Mouse (Mus musculus) WW6 (cell line): ENCODE measurements around the gene Slc25a23.
"Not testable (repeated sequence)": the region's sequence is repeated elsewhere in the genome, so short reads cannot be mapped to it uniquely, and the experiment has no call there.

Experiments used
- DNase-seq: peaks from one replicate; pipeline ENCODE4 v3.0.0-alpha.2; 2013; ENCODE audit warnings: low read depth, low spot score

The Slc25a23 gene

DNA sequence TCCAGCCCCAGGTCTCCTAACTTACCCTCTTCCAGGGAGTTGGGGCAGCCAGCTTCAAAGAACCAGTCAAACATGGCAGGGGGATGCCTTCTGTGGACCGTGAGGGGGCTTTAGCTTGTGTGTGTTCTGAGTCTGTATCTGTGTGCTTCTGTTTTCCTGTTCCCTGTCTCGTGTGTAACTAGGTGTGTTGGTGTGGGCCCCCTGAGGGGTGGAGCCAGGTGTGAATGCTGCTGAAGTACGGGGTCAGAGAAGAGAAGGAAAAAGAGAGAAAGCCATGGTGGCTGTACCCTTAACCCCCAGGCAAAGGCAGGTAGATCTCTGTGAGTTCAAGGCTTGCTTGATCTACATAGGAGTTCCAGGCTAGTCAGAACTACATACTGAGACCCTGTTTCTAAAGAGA is 17.3 kb upstream of the Slc25a23 start:
- no peak for DNase-seq

- DNase-seq: peak; percentile 91
Observed at GRCm38 (mm10) chr17:57070699-57071098, 11.0 kb upstream of the Slc25a23 start.

DNA sequence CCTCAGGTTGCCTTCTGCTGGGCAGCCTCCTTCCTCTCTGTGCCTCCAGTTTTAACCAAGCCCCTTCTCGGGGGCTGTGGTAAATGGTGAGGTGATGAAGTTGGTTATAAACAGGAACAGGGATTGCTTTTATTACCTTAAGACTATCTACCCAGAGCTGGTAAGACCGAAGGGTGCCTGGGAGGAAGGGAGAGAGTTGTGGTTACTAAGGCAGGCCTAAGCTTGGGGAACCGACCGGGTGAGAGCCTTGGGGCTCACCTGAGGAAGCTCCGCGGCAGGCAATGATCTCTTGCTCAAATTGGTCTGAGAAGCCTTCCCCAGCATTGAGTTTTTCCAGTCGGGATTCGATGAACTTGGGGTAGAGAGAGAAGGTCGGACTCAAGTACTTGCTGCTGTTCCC is 10.6 kb upstream of the Slc25a23 start:
- no peak for DNase-seq

GRCm38 (mm10) chr17:57066908-57067307 is 7.2 kb upstream of the Slc25a23 start:
- DNase-seq: no peak

DNA sequence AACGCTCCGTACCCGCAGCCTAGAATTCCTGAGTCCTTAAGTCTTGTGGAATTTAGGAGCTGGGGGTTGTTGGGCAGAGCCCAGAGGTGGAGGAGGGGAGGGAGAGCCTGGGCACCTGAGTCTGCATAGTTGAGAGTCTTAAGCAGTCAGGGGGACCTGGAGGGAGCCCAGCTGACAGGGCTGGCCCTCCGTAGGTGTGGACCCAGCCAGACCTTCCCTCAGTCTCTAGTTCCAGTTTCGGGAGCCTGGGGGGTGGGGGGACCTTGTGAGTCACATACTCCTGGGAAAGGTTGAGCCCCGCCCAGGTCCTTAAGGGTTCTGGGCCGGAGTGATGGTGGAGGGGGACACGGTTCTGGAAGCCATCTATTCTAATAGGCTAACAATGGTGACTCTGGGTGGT is 3.4 kb upstream of the Slc25a23 start:
- DNase-seq: no peak

- DNase-seq: no peak
Observed at GRCm38 (mm10) chr17:57062548-57062947, 2.9 kb upstream of the Slc25a23 start.

GRCm38 (mm10) chr17:57062011-57062521 is 2.4 kb upstream of the Slc25a23 start:
- DNase-seq: no peak

- no peak for DNase-seq
Observed at GRCm38 (mm10) chr17:57061069-57061468, 1.4 kb upstream of the Slc25a23 start.

DNA sequence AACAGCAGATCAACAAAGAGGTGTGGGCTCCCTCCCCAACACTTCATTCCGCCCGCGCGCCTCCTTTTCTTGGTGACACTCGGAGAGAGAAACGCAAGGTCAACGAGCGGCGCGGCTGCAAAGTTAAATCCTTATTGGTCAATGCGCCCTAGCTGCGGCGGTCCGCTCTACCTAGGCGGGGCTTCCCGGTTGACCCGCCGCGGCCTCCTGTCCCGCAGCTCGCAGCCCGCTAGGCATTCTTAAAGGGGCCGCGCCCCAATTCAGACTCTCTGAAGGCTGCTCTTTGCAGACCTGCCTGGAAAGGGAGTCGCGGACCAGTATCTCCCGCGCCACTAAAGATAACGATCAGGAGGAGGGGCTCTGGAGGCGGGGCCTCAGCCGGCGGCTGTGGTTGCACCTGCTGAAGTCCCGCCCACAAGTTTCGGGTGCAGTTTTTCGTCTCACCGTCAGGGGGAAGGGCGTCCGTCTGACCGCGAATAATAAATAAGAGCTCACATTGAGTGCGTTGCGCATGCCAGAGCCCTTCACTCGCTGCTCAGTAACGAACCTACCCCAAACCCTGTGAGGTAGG is 653 bp upstream of the Slc25a23 start:
- DNase-seq: peak; percentile 94

DNA sequence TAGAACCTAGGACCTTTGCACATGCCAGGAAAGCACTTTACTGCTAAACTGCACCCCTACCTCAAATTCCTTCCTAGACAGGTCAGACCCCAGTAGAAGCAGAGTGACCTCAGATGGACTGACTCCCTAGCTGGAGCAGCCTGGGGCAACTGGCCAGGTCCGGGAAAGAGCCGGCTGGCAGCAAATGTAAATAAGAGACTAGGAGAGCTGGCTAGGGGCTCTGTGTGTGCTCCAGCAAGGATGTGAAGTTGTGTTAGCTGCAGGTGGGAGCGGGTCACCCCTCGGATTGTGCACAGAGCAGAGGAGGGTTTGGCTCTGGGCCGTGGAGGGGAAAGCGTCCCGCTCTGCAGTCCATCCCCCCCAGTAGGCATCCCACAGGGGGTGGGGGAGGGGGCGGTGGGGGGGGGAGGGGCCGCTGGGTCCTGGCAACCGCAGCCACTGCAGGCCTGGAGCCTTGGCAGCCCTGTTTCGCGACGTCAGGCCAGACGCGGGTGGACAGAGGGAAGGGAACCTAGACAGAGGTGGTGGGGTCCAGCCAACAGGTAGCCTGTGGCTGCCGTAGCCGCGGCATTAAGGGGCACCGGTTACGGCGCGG is 675 bp downstream of the Slc25a23 start, which contains the start of gene Crb3:
Gene Crb3 (plus strand): TSS at position 215 of the 595 bp plus-strand sequence.
- DNase-seq: no peak

DNA sequence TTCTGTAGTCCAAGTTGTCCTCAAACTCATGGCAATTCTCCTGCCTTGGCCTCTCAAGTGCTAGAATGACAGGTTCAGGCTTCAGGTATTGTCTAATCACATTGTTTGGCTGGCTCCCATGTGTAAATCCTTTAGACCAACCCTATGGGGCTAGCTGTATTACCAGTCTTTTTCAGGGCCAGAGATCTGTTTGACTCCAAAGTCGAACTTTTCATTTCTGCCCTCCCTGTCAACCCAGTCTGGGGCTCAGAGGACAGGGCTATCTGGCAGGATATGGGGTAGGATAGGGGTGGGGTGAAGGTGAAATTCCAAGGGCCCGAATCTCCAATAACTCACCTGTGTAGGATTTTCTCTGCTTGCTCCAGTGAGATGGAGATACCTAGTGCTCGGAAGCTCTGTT is 3.4 kb downstream of the Slc25a23 start:
- DNase-seq: no peak

DNA sequence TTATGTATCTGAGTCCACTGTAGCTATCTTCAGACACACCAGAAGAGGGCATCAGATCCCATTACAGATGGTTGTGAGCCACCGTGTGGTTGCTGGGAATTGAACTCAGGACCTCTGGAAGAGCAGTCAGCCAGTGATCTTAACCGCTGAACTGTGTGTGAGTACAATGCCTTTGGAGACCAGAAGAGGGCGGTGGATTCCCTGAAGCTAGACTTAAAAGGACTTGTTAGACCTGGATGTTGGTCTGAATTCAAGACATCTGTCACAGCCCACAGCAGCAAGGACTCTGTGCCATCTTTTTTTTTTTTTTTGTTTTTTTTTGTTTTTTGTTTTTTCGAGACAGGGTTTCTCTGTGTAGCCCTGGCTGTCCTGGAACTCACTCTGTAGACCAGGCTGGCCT is 8.0 kb downstream of the Slc25a23 start:
- DNase-seq: not testable (repeated sequence)

DNA sequence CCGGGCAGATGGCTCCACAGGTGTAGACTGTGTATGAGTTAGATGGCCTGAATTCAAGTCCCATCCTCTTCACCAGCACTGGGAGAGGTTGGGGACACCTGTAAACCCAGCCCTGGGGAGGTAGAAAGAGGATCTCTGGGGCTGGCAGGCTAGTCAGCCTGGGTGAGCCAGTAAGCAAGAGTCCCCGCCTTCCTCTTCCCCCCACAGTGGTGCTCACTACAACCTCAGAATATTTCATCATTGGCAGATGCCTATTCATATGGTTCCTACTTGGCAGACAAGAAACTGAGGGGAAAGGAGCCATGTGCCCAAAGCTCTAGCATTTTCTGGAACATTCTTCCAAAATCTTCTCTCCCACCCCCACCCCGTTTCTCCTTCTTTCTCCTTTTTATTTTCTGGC is 10.8 kb downstream of the Slc25a23 start:
- no peak for DNase-seq

- DNase-seq: peak; percentile 87
Observed at GRCm38 (mm10) chr17:57047406-57047805, 12.3 kb downstream of the Slc25a23 start.

- no peak for DNase-seq
Observed at GRCm38 (mm10) chr17:57041554-57041953, 18.1 kb downstream of the Slc25a23 start, which contains the start of gene Slc25a41. TSS of gene Slc25a41 (minus strand) at chr17:57041654.

DNA sequence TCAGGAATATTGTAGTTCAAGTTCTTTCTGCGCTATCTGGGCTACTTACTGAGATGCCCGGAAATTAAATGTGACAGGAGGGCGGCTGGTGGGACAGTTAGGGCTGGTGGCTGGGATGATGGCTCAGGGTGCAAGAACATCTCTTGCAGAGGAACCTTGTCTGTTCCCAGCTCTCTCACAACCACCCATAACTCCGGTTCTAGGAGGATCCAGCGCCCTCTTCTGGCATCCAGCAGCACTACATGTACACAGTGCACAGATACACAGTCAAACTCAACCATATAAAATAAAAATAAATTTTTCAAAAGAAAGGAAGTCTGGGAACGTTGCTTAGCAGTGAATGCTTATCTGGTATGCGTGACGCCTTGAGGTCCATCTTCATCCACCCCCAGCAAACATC is 20.7 kb downstream of the Slc25a23 start:
- peak; percentile 45 for DNase-seq

DNA sequence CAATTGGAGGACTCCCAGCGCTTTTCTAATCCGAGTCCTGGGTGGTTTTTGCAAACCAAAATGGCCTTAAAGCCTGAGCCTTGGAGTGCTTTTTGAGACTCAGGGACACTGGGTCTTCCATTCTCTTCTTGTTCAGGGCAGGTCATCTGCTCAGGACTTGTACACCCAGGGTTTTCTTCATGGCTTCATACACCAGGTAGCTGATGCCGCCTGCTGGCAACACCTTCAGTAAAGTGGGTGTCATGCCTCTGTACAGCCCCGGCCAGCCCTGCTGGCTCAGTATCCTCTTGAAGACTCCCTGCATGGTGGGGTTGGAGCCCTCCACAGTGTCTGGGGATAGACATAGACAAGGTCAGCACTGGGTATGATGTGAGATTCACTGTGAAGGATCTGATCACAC is 26.8 kb downstream of the Slc25a23 start:
- DNase-seq: no peak

DNA sequence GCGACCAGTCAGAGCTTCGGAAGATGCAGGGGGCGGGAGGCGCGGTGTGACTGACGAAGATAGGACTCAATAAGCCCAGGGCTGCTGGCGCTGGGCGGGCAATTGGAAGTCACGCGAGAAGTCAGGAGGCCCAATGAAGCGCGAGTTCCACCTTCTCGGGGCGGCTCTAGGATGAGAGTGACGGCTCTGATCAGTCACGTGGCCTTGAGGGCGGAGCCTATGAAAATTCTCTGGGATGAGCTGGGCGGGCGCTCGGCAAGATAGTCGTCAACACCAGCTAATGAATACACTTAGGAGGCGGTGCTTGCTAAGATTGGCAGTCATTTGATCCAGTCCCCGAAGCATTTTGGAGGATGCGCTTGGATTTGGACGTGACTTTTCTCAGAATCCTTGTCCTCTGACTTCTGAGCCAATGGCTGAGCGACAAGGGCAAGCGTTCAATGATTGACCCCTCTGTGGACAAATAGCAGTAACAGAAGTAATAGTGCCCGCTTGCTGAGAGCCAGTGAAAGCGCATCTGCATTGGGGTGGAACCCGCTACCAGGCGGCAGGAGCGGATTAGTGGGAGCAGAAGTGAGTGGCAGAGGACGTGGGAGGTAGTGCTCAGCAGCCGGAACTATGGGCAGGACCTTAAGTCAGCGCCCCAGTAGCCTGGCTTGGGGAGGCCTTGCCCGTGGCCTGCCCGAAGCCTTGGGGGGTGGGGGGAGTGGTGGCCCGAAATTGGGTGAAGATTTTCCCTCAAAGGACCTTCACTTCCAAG is 27.8 kb downstream of the Slc25a23 start:
- peak; percentile 100 for DNase-seq

DNA sequence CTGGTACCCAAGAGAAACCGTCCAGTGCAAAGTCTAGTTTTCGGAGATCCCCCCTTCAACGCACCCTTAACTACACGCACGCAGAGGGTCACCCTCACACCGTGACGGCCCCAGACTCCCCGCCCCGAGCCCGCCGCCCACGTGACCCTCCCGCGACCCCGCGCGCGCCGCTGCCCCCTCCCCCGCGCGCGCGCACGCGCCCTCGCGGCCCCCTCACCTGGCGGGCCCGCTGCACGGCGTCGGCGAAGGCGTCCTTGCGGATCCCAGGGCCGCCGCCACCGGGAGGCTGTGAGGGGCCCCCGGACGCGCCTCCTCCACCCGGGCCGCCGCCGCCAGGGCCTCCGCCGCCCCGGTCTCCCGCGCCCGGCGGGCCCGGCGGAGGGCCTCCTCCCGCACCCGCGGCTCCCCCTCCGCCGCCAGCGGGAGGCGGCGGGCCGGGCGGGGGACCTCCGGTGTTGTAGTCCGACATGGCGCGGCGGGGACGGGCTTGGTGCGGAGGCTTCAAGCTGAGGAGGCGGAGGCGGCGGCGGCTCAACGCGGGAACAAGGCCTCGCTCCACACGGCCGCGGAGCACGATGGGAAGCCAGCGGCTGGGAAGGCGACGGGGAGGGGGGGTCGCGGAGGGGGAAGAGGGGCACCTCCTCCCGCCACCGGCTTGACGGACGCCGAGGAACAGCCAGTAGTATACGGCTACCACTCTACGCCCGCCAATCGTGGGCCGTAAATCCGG is 28.6 kb downstream of the Slc25a23 start, which contains the start of gene Khsrp:
Gene Khsrp (minus strand): TSS at position 592 of the 730 bp plus-strand sequence.
- DNase-seq: no peak

GRCm38 (mm10) chr17:57029691-57030090 is 30.0 kb downstream of the Slc25a23 start:
- no peak for DNase-seq

GRCm38 (mm10) chr17:57027471-57027870 is 32.2 kb downstream of the Slc25a23 start:
- no peak for DNase-seq

DNA sequence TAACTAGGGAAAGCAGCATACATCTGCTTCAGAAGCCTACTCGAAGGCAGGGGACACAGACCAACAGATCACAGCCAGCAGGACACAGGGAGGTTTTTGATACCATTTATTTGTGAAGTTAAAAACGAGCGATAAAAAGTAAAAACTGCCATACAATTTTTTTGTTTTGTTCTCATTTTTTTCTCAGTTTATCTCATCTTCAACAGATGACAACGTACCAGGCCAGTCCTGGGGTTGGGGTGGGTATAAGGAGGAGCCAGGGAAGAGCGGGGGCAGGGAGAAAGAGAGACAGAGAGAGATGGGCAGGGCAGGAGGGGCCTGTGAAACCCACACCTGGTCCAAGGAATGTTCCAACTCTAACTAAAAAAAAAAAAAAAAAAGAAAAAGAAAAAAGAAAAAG is 38.7 kb downstream of the Slc25a23 start:
- DNase-seq: no peak
